Mouse (Mus musculus) neural tube, embryonic 15.5 days (tissue): ENCODE data around the gene Tmc3. TPM values are rescaled to one million over a fixed set of nuclear protein-coding genes. Genes with fewer than 3 reads are reported as not detected.

ENCODE experiments used
- ATAC-seq: fragments of 200-750 bp; cut with Nextera tagmentation; 2 replicates; pipeline ENCODE4 v1.8.0; 2017; ENCODE audit warnings: mild to moderate bottlenecking, moderate TSS enrichment, moderate library complexity; ENCODE audit not compliant: low FRiP score
- H3K27ac ChIP-seq: fragments of 300-500 bp; sonication (generic); replicated peaks from 2 replicates; pipeline ENCODE4 v1.5.1; 2015; ENCODE audit warnings: mild to moderate bottlenecking, inconsistent platforms
- H3K27me3 ChIP-seq: fragments of 300-500 bp; sonication (generic); replicated peaks from 2 replicates; pipeline ENCODE4 v1.6.1; 2015; ENCODE audit warnings: inconsistent platforms
- H3K36me3 ChIP-seq: fragments of 300-500 bp; sonication (generic); 2 replicates; pipeline ENCODE4 v1.6.1; 2015; ENCODE audit warnings: inconsistent platforms
- H3K4me1 ChIP-seq: fragments of 300-500 bp; sonication (generic); 2 replicates; pipeline ENCODE4 v1.6.1; 2015; ENCODE audit warnings: inconsistent platforms
- H3K4me2 ChIP-seq: fragments of 300-500 bp; sonication (generic); 2 replicates; pipeline ENCODE4 v1.6.1; 2015; ENCODE audit warnings: inconsistent platforms, mild to moderate bottlenecking, moderate library complexity
- H3K4me3 ChIP-seq: fragments of 300-500 bp; sonication (generic); replicated peaks from 2 replicates; pipeline ENCODE4 v1.5.1; 2015; ENCODE audit warnings: mild to moderate bottlenecking, inconsistent platforms
- H3K9ac ChIP-seq: fragments of 300-500 bp; sonication (generic); replicated peaks from 2 replicates; pipeline ENCODE4 v1.6.1; 2015; ENCODE audit warnings: mild to moderate bottlenecking, inconsistent platforms
- H3K9me3 ChIP-seq: fragments of 300-500 bp; sonication (generic); replicated peaks from 2 replicates; pipeline ENCODE4 v1.6.1; 2016; ENCODE audit warnings: inconsistent platforms
- WGBS: fragments of 180-500 bp; shearing (Covaris S2); methylation state at CpG from one replicate; pipeline ENCODE4 v1.1.7; 2015; ENCODE audit warnings: mixed read lengths; 5-methylcytosine and 5-hydroxymethylcytosine counted together
- polyA plus RNA-seq: library from polyadenylated mRNA; unstranded; fragments of >200 nt; fragmentation: Nextera tagmentation; extraction: Ambion mirVana; gene quantifications from 2 replicates; pipeline ENCODE4 v1.2.1, GENCODE M21; 2015

The Tmc3 gene
- polyA plus RNA-seq, 1 experiment from 2014 or later, result 0.27 TPM

- Histone ChIP-seq H3K9ac (no peak overlapping the region), H3K36me3 (no peaks in the 10 kb centered on the region), H3K27ac (no peak overlapping the region), H3K4me2 (no peak overlapping the region), H3K27me3 (no peaks in the 10 kb centered on the region), H3K4me1 (no peaks in the 10 kb centered on the region), H3K4me3 (no peak overlapping the region), H3K9me3 (no peaks in the 10 kb centered on the region)
- ATAC-seq, result no peak
- WGBS, result 92% methylated on average over 3 of the region's 3 CpGs
These were observed 77.0 kb downstream of the Tmc3 start for GRCm38 (mm10) chr7:83661763-83662162.

DNA sequence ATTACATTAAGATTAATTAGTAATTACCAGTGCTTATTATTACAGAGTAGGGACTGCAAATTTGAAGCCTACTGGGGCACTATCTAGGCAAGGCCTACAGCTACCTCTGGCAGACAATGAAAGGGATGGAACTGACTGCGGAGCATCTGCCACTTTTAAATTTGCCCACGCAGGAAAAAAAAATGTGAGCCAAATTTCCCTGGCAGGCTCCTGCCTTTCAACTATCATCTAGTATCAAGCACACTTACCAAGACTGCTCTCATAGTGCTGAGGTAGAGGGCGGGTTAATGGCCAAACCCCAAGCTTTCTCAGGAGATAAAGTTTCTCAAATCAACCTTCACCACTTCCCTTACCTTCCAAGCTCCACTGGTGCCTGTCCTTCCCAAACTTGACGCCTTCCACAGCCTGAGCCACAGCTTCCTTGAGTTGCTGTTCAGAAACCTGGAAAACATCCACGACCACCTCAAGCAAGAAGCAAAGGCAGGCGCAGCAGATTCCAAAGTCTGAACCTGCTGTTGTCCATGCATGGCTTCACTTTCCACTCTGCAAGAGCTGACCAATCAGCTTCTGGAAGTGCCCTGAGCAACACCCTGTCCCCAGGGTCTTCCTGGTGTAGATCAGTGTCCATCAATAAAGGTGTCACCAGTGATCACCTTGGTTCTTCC lies 78.1 kb downstream of the Tmc3 start:
- no peak overlapping the region for H3K27ac ChIP-seq
- H3K9me3 ChIP-seq, result no peaks in the 10 kb centered on the region
- H3K4me2 ChIP-seq, result no peak overlapping the region
- 90% methylated on average over 6 of the region's 6 CpGs for WGBS
- H3K4me1 ChIP-seq, result no peaks in the 10 kb centered on the region
- ATAC-seq, result no peak
- H3K4me3 ChIP-seq, result no peak overlapping the region
- no peak overlapping the region for H3K9ac ChIP-seq
- no peaks in the 10 kb centered on the region for H3K27me3 ChIP-seq
- no peaks in the 10 kb centered on the region for H3K36me3 ChIP-seq

GRCm38 (mm10) chr7:83666087-83666595 lies 81.4 kb downstream of the Tmc3 start:
- Histone ChIP-seq H3K4me3 (no peak overlapping the region), H3K4me1 (no peaks in the 10 kb centered on the region), H3K36me3 (no peaks in the 10 kb centered on the region), H3K9me3 (no peaks in the 10 kb centered on the region), H3K4me2 (no peak overlapping the region), H3K27me3 (no peaks in the 10 kb centered on the region), H3K9ac (no peak overlapping the region), H3K27ac (no peak overlapping the region)
- WGBS, result 87% methylated on average over 4 of the region's 4 CpGs
- ATAC-seq, result no peak

DNA sequence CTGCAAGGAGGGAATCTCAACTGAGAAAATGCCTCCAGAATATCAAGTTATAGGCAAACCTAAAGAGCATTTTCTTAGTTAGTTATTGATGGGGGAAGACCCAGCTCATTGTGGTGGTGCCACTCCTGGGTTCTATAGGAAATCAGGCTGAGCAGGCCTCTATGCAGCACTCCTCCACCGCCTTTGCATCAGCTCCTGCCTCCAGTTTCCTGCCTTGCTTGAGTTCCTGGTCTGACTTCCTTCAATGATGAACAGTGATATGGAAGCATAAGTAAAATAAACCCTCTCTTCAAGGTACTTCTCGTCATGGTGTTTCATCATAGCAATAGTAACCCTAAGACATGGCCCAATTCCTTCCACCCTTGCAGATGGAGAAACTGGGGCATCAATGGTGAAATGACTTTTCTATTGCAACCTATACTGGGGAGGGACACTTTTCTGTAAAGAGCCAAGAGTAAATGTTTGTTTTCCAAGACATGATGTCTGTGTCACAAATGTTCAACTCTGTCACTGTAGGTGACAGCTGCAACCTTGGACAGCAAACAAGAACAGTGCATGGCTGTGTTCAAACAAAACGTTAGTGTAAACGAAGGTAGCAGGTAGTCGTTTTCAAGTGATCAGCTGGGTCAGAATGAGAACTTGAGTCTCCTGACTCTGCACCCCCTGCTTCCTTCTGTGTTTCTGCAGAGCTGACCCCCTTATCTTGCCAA lies 83.4 kb downstream of the Tmc3 start:
- no peaks in the 10 kb centered on the region for H3K4me1 ChIP-seq
- 80% methylated on average over 5 of the region's 5 CpGs for WGBS
- no peak overlapping the region for H3K4me2 ChIP-seq
- no peaks in the 10 kb centered on the region for H3K36me3 ChIP-seq
- no peaks in the 10 kb centered on the region for H3K9me3 ChIP-seq
- no peak overlapping the region for H3K9ac ChIP-seq
- ATAC-seq, result no peak
- H3K27ac ChIP-seq, result no peak overlapping the region
- H3K4me3 ChIP-seq, result no peak overlapping the region
- no peaks in the 10 kb centered on the region for H3K27me3 ChIP-seq

DNA sequence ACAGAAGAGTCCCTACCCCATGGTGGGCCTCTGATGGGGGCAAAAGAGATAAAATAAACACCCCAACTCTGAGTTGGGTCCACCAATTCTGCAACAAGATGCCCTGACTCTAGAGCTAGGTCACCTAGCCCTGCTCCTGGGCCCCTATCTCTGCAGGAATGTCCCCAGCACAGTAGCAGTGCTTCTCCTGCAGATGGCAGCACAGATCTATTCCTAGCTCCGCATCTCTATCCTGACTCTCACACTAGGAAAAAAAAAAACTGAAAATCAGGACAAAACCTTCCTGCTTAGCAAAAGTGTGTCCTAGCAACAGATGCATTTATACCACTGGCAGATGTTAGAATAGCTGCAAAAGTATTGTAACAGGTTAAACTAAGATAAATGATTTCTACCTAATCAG lies 84.0 kb downstream of the Tmc3 start:
- H3K9me3 ChIP-seq, result no peaks in the 10 kb centered on the region
- no peak overlapping the region for H3K4me3 ChIP-seq
- no peaks in the 10 kb centered on the region for H3K27me3 ChIP-seq
- no peak overlapping the region for H3K27ac ChIP-seq
- no peak overlapping the region for H3K9ac ChIP-seq
- H3K36me3 ChIP-seq, result no peaks in the 10 kb centered on the region
- H3K4me1 ChIP-seq, result no peaks in the 10 kb centered on the region
- H3K4me2 ChIP-seq, result no peak overlapping the region
- WGBS, result 11% methylated on average over 1 of the region's 1 CpGs
- peak; percentile 73; the same call in 1 of the 2 replicates for ATAC-seq

GRCm38 (mm10) chr7:83671573-83671972 lies 86.8 kb downstream of the Tmc3 start:
- Histone ChIP-seq H3K9ac (no peak overlapping the region), H3K9me3 (no peaks in the 10 kb centered on the region), H3K4me1 (no peaks in the 10 kb centered on the region), H3K4me2 (no peak overlapping the region), H3K27me3 (no peaks in the 10 kb centered on the region), H3K27ac (no peak overlapping the region), H3K36me3 (no peaks in the 10 kb centered on the region), H3K4me3 (no peak overlapping the region)
- ATAC-seq, result no peak
- WGBS, result 89% methylated on average over 6 of the region's 6 CpGs

Other genes with a start within 250 kb of the Tmc3 start
- gene Stard5, start 47.0 kb downstream of the Tmc3 start, polyA plus RNA-seq, result 5.8 and 18.3 TPM in 2 replicates
- gene Il16, start 160.8 kb downstream of the Tmc3 start, polyA plus RNA-seq, result 1.4 and 8.5 TPM in 2 replicates
- 0.67 and 1.6 TPM in 2 replicates for gene Cfap161, start 210.0 kb downstream of the Tmc3 start, polyA plus RNA-seq